Mouse (Mus musculus) liver, embryonic 14.5 days (tissue): ENCODE results near the gene Zbtb3. TPM values are rescaled to one million over a fixed set of nuclear protein-coding genes. Genes with fewer than 3 reads are reported as not detected.

ENCODE experiments used
- ATAC-seq: fragments of 200-750 bp; cut with Nextera tagmentation; 2 replicates; pipeline ENCODE4 v1.8.0; 2017; ENCODE audit warnings: moderate number of reproducible peaks, mild to moderate bottlenecking, moderate library complexity; ENCODE audit not compliant: insufficient read depth
- DNase-seq, 3 experiments: peaks; one replicate each; pipeline ENCODE4 v3.0.0-alpha.2; 2012 to 2013; ENCODE audit warnings: low read depth in 3 of 3, low spot score in 3 of 3
- H3K27ac ChIP-seq: fragments of 300-500 bp; sonication (generic); 2 replicates; pipeline ENCODE4 v1.5.1; 2014; ENCODE audit warnings: moderate library complexity, mild to moderate bottlenecking, control low read depth, inconsistent platforms
- H3K27me3 ChIP-seq: fragments of 300-500 bp; sonication (generic); 2 replicates; pipeline ENCODE4 v1.6.1; 2014; ENCODE audit warnings: mild to moderate bottlenecking, low read length, moderate library complexity; ENCODE audit not compliant: control insufficient read depth, insufficient read depth
- H3K36me3 ChIP-seq: fragments of 300-500 bp; sonication (generic); replicated peaks from 2 replicates; pipeline ENCODE4 v1.6.1; 2014; ENCODE audit warnings: low read depth; ENCODE audit not compliant: control insufficient read depth, insufficient read depth
- H3K4me1 ChIP-seq, 2 experiments: fragments of 200-500 bp in 1 of 2; fragments of 300-500 bp in 1 of 2; sonication (generic) in 1 of 2; replicated peaks; 2 replicates each; pipeline ENCODE4 v1.6.1; 2012 to 2014; ENCODE audit warnings: antibody characterized with exemption in 1 of 2, inconsistent platforms in 1 of 2, low read length in 1 of 2; ENCODE audit not compliant: control insufficient read depth in 2 of 2, insufficient read depth in 2 of 2
- H3K4me2 ChIP-seq: fragments of 300-500 bp; sonication (generic); 2 replicates; pipeline ENCODE4 v1.6.1; 2014; ENCODE audit warnings: low read depth, mild to moderate bottlenecking, control low read depth, moderate library complexity
- H3K4me3 ChIP-seq, 2 experiments: fragments of 200-500 bp in 1 of 2; fragments of 300-500 bp in 1 of 2; sonication (generic) in 1 of 2; 2 replicates each; pipeline ENCODE4 v1.5.1; 2012 to 2014; ENCODE audit warnings: low read depth in 2 of 2, low read length in 2 of 2, mild to moderate bottlenecking in 2 of 2, control low read depth in 1 of 2, inconsistent platforms in 1 of 2, moderate library complexity in 1 of 2; ENCODE audit not compliant: insufficient read depth in 1 of 2
- H3K9ac ChIP-seq: fragments of 300-500 bp; sonication (generic); replicated peaks from 2 replicates; pipeline ENCODE4 v1.6.1; 2014; ENCODE audit warnings: mild to moderate bottlenecking, control low read depth, moderate library complexity
- H3K9me3 ChIP-seq: fragments of 300-500 bp; sonication (generic); 2 replicates; pipeline ENCODE4 v1.6.1; 2016; ENCODE audit warnings: low read length, mixed read lengths; ENCODE audit not compliant: control insufficient read depth
- CTCF ChIP-seq: IDR thresholded peaks from 2 replicates; pipeline ENCODE4 v1.5.1; 2016; ENCODE audit warnings: antibody characterized with exemption, low read depth, control low read depth
- EP300 ChIP-seq: IDR thresholded peaks from 2 replicates; pipeline ENCODE4 v1.6.1; 2016; ENCODE audit warnings: antibody characterized with exemption, low read depth
- WGBS: fragments of 180-500 bp; shearing (Covaris S2); extraction: QIAGEN DNeasy Blood & Tissue Kit; methylation state at CpG from one replicate; pipeline ENCODE4 v1.1.7; 2014; ENCODE audit not compliant: insufficient replicate concordance; 5-methylcytosine and 5-hydroxymethylcytosine counted together
- polyA plus RNA-seq, 2 experiments: library from polyadenylated mRNA; depleted of rRNA in 1 of 2; stranded (reverse) in 1 of 2; unstranded in 1 of 2; fragments of >200 nt; fragmentation: Nextera tagmentation in 1 of 2; extraction: Ambion mirVana in 1 of 2; gene quantifications; 2 replicates each; pipeline versions ENCODE4 v1.2.1 to v1.2.3; 2012 to 2014

Zbtb3 gene
- polyA plus RNA-seq, 2 experiments, result 0.98 to 1.5 TPM

GRCm38 (mm10) chr19:8772996-8773395 is 29.4 kb upstream of the Zbtb3 start:
- Histone ChIP-seq H3K4me1 (peaks cover 27 to 32% of the 10 kb centered on the region in 2 experiments), H3K9me3 (no peaks in the 10 kb centered on the region), H3K27ac (peak overlapping the region; percentile 88), H3K36me3 (peaks cover 47% of the 10 kb centered on the region), H3K9ac (peak overlapping the region; percentile 96), H3K27me3 (no peaks in the 10 kb centered on the region), H3K4me3 (peak overlapping the region; percentile 79 to 87), H3K4me2 (peak overlapping the region; percentile 98)
- TF ChIP-seq EP300, result no peak
- no peak for TF ChIP-seq CTCF
- DNase-seq (peak in 2 of 3 experiments; percentile 56 to 59), ATAC-seq (peak; percentile 44; the same call in 1 of the 2 replicates)
- 14% methylated on average over 5 of the region's 5 CpGs for WGBS

GRCm38 (mm10) chr19:8773409-8773808 is 28.9 kb upstream of the Zbtb3 start:
- Histone ChIP-seq H3K4me1 (peaks cover 27 to 32% of the 10 kb centered on the region in 2 experiments), H3K27me3 (no peaks in the 10 kb centered on the region), H3K4me2 (peak overlapping the region; percentile 98), H3K9me3 (no peaks in the 10 kb centered on the region), H3K9ac (peak overlapping the region; percentile 96), H3K27ac (peak overlapping the region; percentile 88), H3K4me3 (peak overlapping the region; percentile 79 to 87), H3K36me3 (peaks cover 45% of the 10 kb centered on the region)
- TF ChIP-seq CTCF (no peak), EP300 (no peak)
- DNase-seq (no peak), ATAC-seq (no peak)
- 12% methylated on average over 6 of the region's 6 CpGs for WGBS

GRCm38 (mm10) chr19:8774086-8774835 is 28.1 kb upstream of the Zbtb3 start, which contains the start of gene Tmem179b:
TSS of gene Tmem179b (minus strand) at chr19:8774467.
- DNase-seq, result peak; percentile 89 to 92 (median 92)
- peak within 1 kb of the TSS; percentile 96 for H3K9ac ChIP-seq
- TF ChIP-seq CTCF, result peak; percentile 21
- 0 out of 2 replicates have a peak, but pooled peaks have one; percentile 25 for TF ChIP-seq EP300
- under 1% methylated on average over 68 of the region's 68 CpGs for WGBS
- peaks cover 39% of the 10 kb centered on the region for H3K36me3 ChIP-seq
- no peaks in the 10 kb centered on the region for H3K9me3 ChIP-seq
- peak within 1 kb of the TSS; percentile 98 for H3K4me2 ChIP-seq
- peak within 1 kb of the TSS; percentile 88 for H3K27ac ChIP-seq
- peaks cover 27 to 32% of the 10 kb centered on the region in 2 experiments for H3K4me1 ChIP-seq
- H3K4me3 ChIP-seq, result peak within 1 kb of the TSS; percentile 79 to 87
- no peaks in the 10 kb centered on the region for H3K27me3 ChIP-seq
- peak; percentile 88 for ATAC-seq

GRCm38 (mm10) chr19:8774951-8775421 is 27.4 kb upstream of the Zbtb3 start:
- Histone ChIP-seq H3K4me1 (peaks cover 27 to 32% of the 10 kb centered on the region in 2 experiments), H3K27me3 (no peaks in the 10 kb centered on the region), H3K4me3 (peak overlapping the region; percentile 79 to 87), H3K4me2 (peak overlapping the region; percentile 98), H3K36me3 (peaks cover 32% of the 10 kb centered on the region), H3K9ac (peak overlapping the region; percentile 96), H3K27ac (peak overlapping the region; percentile 88), H3K9me3 (no peaks in the 10 kb centered on the region)
- 0 out of 2 replicates have a peak, but pooled peaks have one; percentile 0 for ATAC-seq
- no peak for DNase-seq
- WGBS, result 4% methylated on average over 20 of the region's 20 CpGs
- no peak for TF ChIP-seq EP300
- no peak; the same call in 1 of the 2 replicates for TF ChIP-seq CTCF

DNA sequence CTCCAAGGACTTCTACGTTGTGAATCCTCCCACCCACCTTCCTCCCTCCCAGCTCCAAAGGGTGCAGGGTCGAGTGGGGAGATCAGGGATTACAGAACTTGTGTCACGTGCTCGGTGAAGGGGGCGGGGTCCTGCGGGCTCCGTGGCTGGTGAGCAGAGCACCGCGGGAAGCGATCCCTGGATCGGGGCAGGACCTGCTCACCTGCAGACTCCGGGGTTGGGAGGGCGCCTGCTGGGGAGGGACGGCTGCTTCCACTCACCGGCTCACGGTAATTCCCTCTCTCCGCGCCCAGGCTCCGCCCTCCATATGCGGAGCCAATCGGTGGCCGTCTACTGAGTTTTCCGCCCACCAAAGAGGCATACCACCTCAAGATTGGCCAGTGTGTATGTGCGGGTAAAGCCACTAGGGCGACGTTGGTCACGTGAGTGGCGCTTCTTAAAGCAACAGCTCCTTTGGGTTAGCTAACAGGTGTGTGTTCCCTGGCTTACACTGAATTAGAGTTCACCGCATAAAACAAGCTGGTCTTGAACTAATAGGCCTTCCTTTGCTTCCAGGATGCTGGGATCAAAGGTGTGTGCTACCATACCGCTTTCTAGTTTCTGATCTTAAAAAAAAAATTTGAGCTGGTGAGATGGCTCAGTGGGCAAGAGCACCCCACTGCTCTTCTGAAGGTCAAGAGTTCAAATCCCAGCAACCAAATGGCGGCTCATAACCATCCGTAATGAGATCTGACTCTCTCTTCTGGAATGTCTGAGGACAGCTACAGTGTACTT is 16.2 kb upstream of the Zbtb3 start, which contains the start of gene Taf6l:
Gene Taf6l, minus strand, starts transcription at position 410 of the 774 bp plus-strand sequence.
- Histone ChIP-seq H3K9me3 (no peaks in the 10 kb centered on the region), H3K27ac (peak within 1 kb of the TSS; percentile 69), H3K27me3 (no peaks in the 10 kb centered on the region), H3K4me3 (peak within 1 kb of the TSS; percentile 79 to 80), H3K4me1 (peaks cover 8% of the 10 kb centered on the region in 2 experiments), H3K9ac (peak within 1 kb of the TSS; percentile 85), H3K36me3 (no peaks in the 10 kb centered on the region), H3K4me2 (peak within 1 kb of the TSS; percentile 84)
- ATAC-seq (peak; percentile 99), DNase-seq (peak; percentile 96 to 97 (median 96))
- under 1% methylated on average over 32 of the region's 32 CpGs for WGBS
- TF ChIP-seq CTCF, result peak; percentile 51
- TF ChIP-seq EP300, result no peak
